Mouse (Mus musculus): Measurements from ENCODE around the gene Hacl1. TPM values are rescaled to one million over a fixed set of nuclear protein-coding genes. Genes with fewer than 3 reads are reported as not detected.

Hacl1 gene
- polyA plus RNA-seq, 1 experiment: 6.0 TPM

Other genes with a start within 250 kb of the Hacl1 start
- gene Sh3bp5, start 205.2 kb downstream of the Hacl1 start, polyA plus RNA-seq (2012; fragmentation: generic; extraction: Trizol): 29.5 TPM
- 18.4 TPM for gene Eaf1, start 146.9 kb downstream of the Hacl1 start, polyA plus RNA-seq (2012; fragmentation: generic; extraction: Trizol)
- gene Mettl6, start 146.2 kb downstream of the Hacl1 start, polyA plus RNA-seq (2012; fragmentation: generic; extraction: Trizol): 15.1 TPM
- 3.0 TPM for gene Colq, start 49.9 kb downstream of the Hacl1 start, polyA plus RNA-seq (2012; fragmentation: generic; extraction: Trizol)
- not detected for gene Gm49387, start 408 bp downstream of the Hacl1 start, polyA plus RNA-seq (2012; fragmentation: generic; extraction: Trizol)
- gene Btd, start 258 bp downstream of the Hacl1 start, polyA plus RNA-seq (2012; fragmentation: generic; extraction: Trizol): 14.7 TPM
- gene Ankrd28, start 189.4 kb upstream of the Hacl1 start, polyA plus RNA-seq (2012; fragmentation: generic; extraction: Trizol): 6.5 TPM

Data from myocyte (in vitro differentiated cells).